Mouse (Mus musculus): ENCODE data around the gene Bcas1.

GRCm38 (mm10) chr2:170403666-170404385 is 23.8 kb downstream of the Bcas1 start:
- TF ChIP-seq CTCF (conservative IDR thresholded peaks at IDR 0.05; ENCODE audit: low read length) (no peak), NANOG (IDR thresholded peaks at IDR 0.05; ENCODE audit: borderline replicate concordance, low read length) (no peak), POU5F1 (IDR thresholded peaks at IDR 0.05; ENCODE audit: borderline replicate concordance, low read length) (no peak)

Data from E14TG2a.4 (cell line).